In the genomic region with DNA sequence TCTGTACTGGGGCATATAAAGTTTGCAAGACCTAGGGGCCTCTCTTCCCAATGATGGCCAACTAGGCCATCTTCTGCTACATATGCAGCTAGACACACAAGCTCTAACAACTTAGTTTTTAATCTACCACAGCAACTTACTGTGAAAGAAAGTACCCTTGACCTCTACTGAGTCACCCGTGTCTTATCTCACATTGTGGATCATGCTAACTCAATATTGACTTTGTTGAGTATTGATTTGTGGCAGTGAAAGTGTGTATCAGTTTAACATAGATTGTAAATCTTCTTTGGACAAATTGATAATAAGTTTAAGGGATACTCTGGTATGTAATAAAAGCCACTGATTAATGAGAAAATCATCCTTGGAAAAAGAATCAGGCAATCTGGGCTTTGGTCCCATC, we compare ENCODE assay signal across 30 mouse cellular contexts.
"Had no signal": no experiment of that assay in that cellular context is flagged by ENCODE, and none has a peak within 500 bp of the region (broad histone marks: within the 10 kb centered on the region; RNA-seq: fewer than 3 reads in every experiment).

No protein-coding gene starts in this region.

- H3K27me3 ChIP-seq: heart, embryonic 12.5 days; heart, embryonic 13.5 days; heart, embryonic 15.5 days; hindbrain, embryonic 12.5 days; hindbrain, embryonic 13.5 days; hindbrain, embryonic 15.5 days; intestine, embryonic 15.5 days; kidney, embryonic 15.5 days had no signal

- H3K27ac ChIP-seq: heart, embryonic 10.5 days; heart, embryonic 13.5 days; heart, embryonic 15.5 days; hindbrain, embryonic 10.5 days; hindbrain, embryonic 12.5 days; hindbrain, embryonic 13.5 days; hindbrain, embryonic 14.5 days; hindbrain, embryonic 15.5 days; hindbrain, postnatal 0 days; intestine, embryonic 15.5 days; kidney, embryonic 15.5 days; kidney, postnatal 0 days; layer of hippocampus, adult 2 months had no signal

- DNase-seq: heart, postnatal 10 days; heart, postnatal 14 days; heart, postnatal 36 days; heart, postnatal 4 days; kidney, adult 11 months; kidney, adult 18-20 months; kidney, adult 2 months; kidney, adult 8-10 months; kidney, adult 9 months; kidney, postnatal 10 days; kidney, postnatal 14 days; kidney, postnatal 25 days; kidney, postnatal 36 days; kidney, postnatal 4 days; layer of hippocampus, adult 9-11 months; layer of hippocampus, postnatal 36 days had no signal

- H3K9ac ChIP-seq: heart, embryonic 12.5 days; heart, embryonic 13.5 days; heart, embryonic 15.5 days; hindbrain, embryonic 12.5 days; hindbrain, embryonic 13.5 days; hindbrain, embryonic 14.5 days; hindbrain, embryonic 15.5 days; intestine, embryonic 15.5 days; kidney, embryonic 15.5 days had no signal

- H3K4me3 ChIP-seq: heart, embryonic 10.5 days; heart, embryonic 12.5 days; heart, embryonic 13.5 days; heart, embryonic 15.5 days; hindbrain, embryonic 10.5 days; hindbrain, embryonic 12.5 days; hindbrain, embryonic 13.5 days; hindbrain, embryonic 15.5 days; intestine, embryonic 15.5 days; kidney, embryonic 15.5 days; layer of hippocampus, adult 2 months had no signal

- H3K36me3 ChIP-seq: heart, embryonic 10.5 days; heart, embryonic 12.5 days; heart, embryonic 13.5 days; heart, embryonic 15.5 days; hindbrain, embryonic 10.5 days; hindbrain, embryonic 12.5 days; hindbrain, embryonic 13.5 days; hindbrain, embryonic 15.5 days; intestine, embryonic 15.5 days; kidney, embryonic 15.5 days had no signal

- H3K4me1 ChIP-seq: heart, embryonic 10.5 days; heart, embryonic 12.5 days; heart, embryonic 13.5 days; heart, embryonic 15.5 days; hindbrain, embryonic 10.5 days; hindbrain, embryonic 12.5 days; hindbrain, embryonic 13.5 days; hindbrain, embryonic 15.5 days; intestine, embryonic 15.5 days; kidney, embryonic 15.5 days had no signal
